Mouse (Mus musculus) cerebellum, adult 2 months (tissue): Measurements from ENCODE around the gene Cacna1d.

ENCODE experiments used
- CTCF ChIP-seq: fragments of 200-500 bp; IDR thresholded peaks from 2 replicates; pipeline ENCODE4 v1.5.1; 2011; ENCODE audit warnings: low read depth, mild to moderate bottlenecking, control low read depth, low read length, moderate library complexity, borderline replicate concordance; ENCODE audit not compliant: insufficient read depth
- POLR2A ChIP-seq: fragments of 200-500 bp; IDR thresholded peaks from 2 replicates; pipeline ENCODE4 v1.6.1; 2011; ENCODE audit warnings: low read length, control low read depth, borderline replicate concordance; ENCODE audit not compliant: insufficient read depth

DNA sequence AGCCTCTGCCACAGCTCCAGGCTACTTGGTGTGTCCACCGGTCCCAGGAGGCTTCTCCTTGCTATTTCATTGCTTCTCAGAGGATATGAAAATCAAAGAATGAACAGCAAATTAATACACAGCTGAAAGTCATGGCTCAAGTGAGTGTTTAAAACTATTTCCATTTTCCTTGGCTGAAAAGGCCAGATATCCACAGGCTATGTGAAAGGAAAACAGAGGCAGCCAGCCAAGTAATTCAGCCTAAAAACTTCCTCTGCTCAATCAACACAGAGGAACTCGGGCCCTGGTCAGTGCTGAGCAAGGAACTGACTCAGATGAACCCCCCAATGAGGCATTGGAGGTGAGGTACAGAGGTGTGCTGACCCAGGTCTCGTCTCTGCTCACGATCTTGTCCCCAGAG is 165.0 kb downstream of the Cacna1d start:
- TF ChIP-seq CTCF = no peak
- no peak for TF ChIP-seq POLR2A
